Mouse (Mus musculus): ENCODE measurements around the gene Cox18. TPM values are rescaled to one million over a fixed set of nuclear protein-coding genes. Genes with fewer than 3 reads are reported as not detected.

Gene Cox18
- polyA plus RNA-seq, 1 experiment from 2014 or later: 39.4 TPM

Other genes with a start within 250 kb of the Cox18 start
- 26.5 and 28.8 TPM in 2 replicates for gene Ankrd17, start 142.6 kb upstream of the Cox18 start, polyA plus RNA-seq (2015; fragmentation: Nextera tagmentation; extraction: Ambion mirVana)
- gene Gm9958, start 143.2 kb upstream of the Cox18 start, polyA plus RNA-seq (2015; fragmentation: Nextera tagmentation; extraction: Ambion mirVana): 4.7 and 4.8 TPM in 2 replicates
- gene Alb, start 236.9 kb upstream of the Cox18 start, polyA plus RNA-seq (2015; fragmentation: Nextera tagmentation; extraction: Ambion mirVana): 1.3 TPM in 1 of 2 replicates, not detected in the other

Measured in hindbrain, embryonic 15.5 days (tissue).